Mouse (Mus musculus) MEL (cell line): ENCODE data around the gene Rcbtb1. TPM values are rescaled to one million over a fixed set of nuclear protein-coding genes. Genes with fewer than 3 reads are reported as not detected.
"Not testable (repeated sequence)": the region's sequence is repeated elsewhere in the genome, so short reads cannot be mapped to it uniquely, and the experiment has no call there.

Experiments used
- DNase-seq: peaks from one replicate; pipeline ENCODE4 v3.0.0; 2011; ENCODE audit warnings: low read depth, low spot score
- H3K27ac ChIP-seq: 2 replicates; pipeline ENCODE4 v1.5.1; 2012; ENCODE audit warnings: low read depth, mild to moderate bottlenecking, control low read depth, low read length, moderate library complexity; ENCODE audit not compliant: control insufficient read depth
- H3K27me3 ChIP-seq, 2 experiments: fragments of 150-350 bp in 1 of 2; sonication (generic) in 1 of 2; 2 replicates each; pipeline ENCODE4 v1.6.1; 2012; ENCODE audit warnings: low read length in 2 of 2, mild to moderate bottlenecking in 2 of 2, improper control_type of control experiment in 1 of 2, moderate library complexity in 1 of 2; ENCODE audit not compliant: insufficient read depth in 2 of 2, control insufficient read depth in 1 of 2
- H3K36me3 ChIP-seq, 2 experiments: 2 replicates each; pipeline ENCODE4 v1.6.1; 2012 to 2014; ENCODE audit warnings: low read length in 2 of 2, improper control_type of control experiment in 1 of 2, inconsistent platforms in 1 of 2, mild to moderate bottlenecking in 1 of 2; ENCODE audit not compliant: insufficient read depth in 2 of 2, control insufficient read depth in 1 of 2
- H3K4me1 ChIP-seq, 2 experiments: fragments of 150-350 bp in 1 of 2; sonication (generic) in 1 of 2; 2 replicates each; pipeline ENCODE4 v1.6.1; 2012; ENCODE audit warnings: low read length in 2 of 2, improper control_type of control experiment in 1 of 2, mild to moderate bottlenecking in 1 of 2; ENCODE audit not compliant: insufficient read depth in 2 of 2, control insufficient read depth in 1 of 2
- H3K4me3 ChIP-seq, 2 experiments: fragments of 150-350 bp in 1 of 2; sonication (generic) in 1 of 2; 2 replicates each; pipeline ENCODE4 v1.5.1; 2012; ENCODE audit warnings: low read depth in 2 of 2, low read length in 2 of 2, mild to moderate bottlenecking in 2 of 2, moderate library complexity in 2 of 2, control low read depth in 1 of 2, improper control_type of control experiment in 1 of 2; ENCODE audit not compliant: control insufficient read depth in 1 of 2, insufficient read depth in 1 of 2
- H3K79me2 ChIP-seq: 2 replicates; pipeline ENCODE4 v1.6.1; 2012; ENCODE audit warnings: mild to moderate bottlenecking, low read length, moderate library complexity; ENCODE audit not compliant: control insufficient read depth, poor library complexity, insufficient read depth
- H3K9ac ChIP-seq: 2 replicates; pipeline ENCODE4 v1.6.1; 2012; ENCODE audit warnings: low read depth, mild to moderate bottlenecking, control low read depth, low read length, moderate library complexity; ENCODE audit not compliant: control insufficient read depth, poor library complexity, severe bottlenecking
- H3K9me3 ChIP-seq: fragments of 150-350 bp; sonication (generic); replicated peaks from 2 replicates; pipeline ENCODE4 v1.6.1; 2012; ENCODE audit warnings: mild to moderate bottlenecking, low read length, improper control_type of control experiment, moderate library complexity; ENCODE audit not compliant: insufficient read depth
- CHD1 ChIP-seq: IDR thresholded peaks from 2 replicates; pipeline ENCODE4 v1.6.1; 2012; ENCODE audit warnings: low read depth, mild to moderate bottlenecking, inconsistent platforms, low read length, improper control_type of control experiment
- CHD2 ChIP-seq: IDR thresholded peaks from 2 replicates; pipeline ENCODE4 v1.6.1; 2011; ENCODE audit warnings: low read length, improper control_type of control experiment
- CTCF ChIP-seq, 3 experiments: IDR thresholded peaks in 2 of 3; conservative IDR thresholded peaks in 1 of 3; 2 replicates each; pipeline ENCODE4 v1.5.1; 2011 to 2012; ENCODE audit warnings: low read length in 3 of 3, low read depth in 2 of 3, mild to moderate bottlenecking in 2 of 3, improper control_type of control experiment in 1 of 3, inconsistent platforms in 1 of 3, mixed read lengths in 1 of 3, moderate library complexity in 1 of 3; ENCODE audit not compliant: control insufficient read depth in 1 of 3, insufficient read depth in 1 of 3, poor library complexity in 1 of 3, severe bottlenecking in 1 of 3
- ELF1 ChIP-seq: IDR thresholded peaks from 2 replicates; pipeline ENCODE4 v1.6.1; 2014; ENCODE audit warnings: low read depth, mild to moderate bottlenecking, inconsistent platforms, low read length, improper control_type of control experiment, moderate library complexity
- ETS1 ChIP-seq: IDR thresholded peaks from 2 replicates; pipeline ENCODE4 v1.6.1; 2012; ENCODE audit warnings: low read depth, mild to moderate bottlenecking, inconsistent platforms, low read length, improper control_type of control experiment, moderate library complexity
- HCFC1 ChIP-seq: IDR thresholded peaks from 2 replicates; pipeline ENCODE4 v1.6.1; 2012; ENCODE audit warnings: low read depth, mild to moderate bottlenecking, inconsistent platforms, low read length, improper control_type of control experiment, moderate library complexity
- JUND ChIP-seq: IDR thresholded peaks from 2 replicates; pipeline ENCODE4 v1.6.1; 2011; ENCODE audit warnings: low read depth, mild to moderate bottlenecking, improper control_type of control experiment, low read length
- MAFK ChIP-seq: IDR thresholded peaks from 2 replicates; pipeline ENCODE4 v1.6.1; 2011; ENCODE audit warnings: low read depth, mild to moderate bottlenecking, low read length, improper control_type of control experiment, borderline replicate concordance
- MAX ChIP-seq: IDR thresholded peaks from 2 replicates; pipeline ENCODE4 v1.6.1; 2011; ENCODE audit warnings: low read length, improper control_type of control experiment
- MAZ ChIP-seq: IDR thresholded peaks from 2 replicates; pipeline ENCODE4 v1.6.1; 2012; ENCODE audit warnings: low read depth, mild to moderate bottlenecking, inconsistent platforms, low read length, improper control_type of control experiment
- MEF2A ChIP-seq: IDR thresholded peaks from 2 replicates; pipeline ENCODE4 v1.6.1; 2014; ENCODE audit warnings: low read depth, mild to moderate bottlenecking, inconsistent platforms, low read length, improper control_type of control experiment; ENCODE audit not compliant: poor library complexity, insufficient replicate concordance, severe bottlenecking; ENCODE audit errors: extremely low read depth
- MXI1 ChIP-seq: IDR thresholded peaks from 2 replicates; pipeline ENCODE4 v1.6.1; 2011; ENCODE audit warnings: mild to moderate bottlenecking, low read depth, low read length, improper control_type of control experiment
- MYC ChIP-seq: IDR thresholded peaks from 2 replicates; pipeline ENCODE4 v1.6.1; 2011; ENCODE audit warnings: low read depth, mild to moderate bottlenecking, low read length, improper control_type of control experiment, moderate library complexity
- NRF1 ChIP-seq: IDR thresholded peaks from 2 replicates; pipeline ENCODE4 v1.6.1; 2014; ENCODE audit warnings: low read depth, mild to moderate bottlenecking, inconsistent platforms, low read length, improper control_type of control experiment, moderate library complexity; ENCODE audit not compliant: poor library complexity, insufficient read depth, severe bottlenecking
- RAD21 ChIP-seq: IDR thresholded peaks from 2 replicates; pipeline ENCODE4 v1.6.1; 2011; ENCODE audit warnings: mild to moderate bottlenecking, low read depth, low read length, improper control_type of control experiment
- RCOR1 ChIP-seq: IDR thresholded peaks from 2 replicates; pipeline ENCODE4 v1.6.1; 2012; ENCODE audit warnings: low read depth, mild to moderate bottlenecking, inconsistent platforms, low read length, improper control_type of control experiment
- SIN3A ChIP-seq: IDR thresholded peaks from 2 replicates; pipeline ENCODE4 v1.6.1; 2012; ENCODE audit warnings: low read length, improper control_type of control experiment, inconsistent platforms
- SMC3 ChIP-seq: IDR thresholded peaks from 2 replicates; pipeline ENCODE4 v1.6.1; 2011; ENCODE audit warnings: low read depth, low read length, improper control_type of control experiment
- TAL1 ChIP-seq: IDR thresholded peaks from 2 replicates; pipeline ENCODE4 v1.6.1; 2012; ENCODE audit warnings: mild to moderate bottlenecking, inconsistent platforms, low read length, moderate library complexity, mixed read lengths
- TBP ChIP-seq: IDR thresholded peaks from 2 replicates; pipeline ENCODE4 v1.8.0; 2011; ENCODE audit warnings: low read depth, low read length, improper control_type of control experiment
- TCF12 ChIP-seq: IDR thresholded peaks from 2 replicates; pipeline ENCODE4 v1.6.1; 2014; ENCODE audit warnings: low read depth, mild to moderate bottlenecking, inconsistent platforms, low read length, improper control_type of control experiment, moderate library complexity
- USF1 ChIP-seq: IDR thresholded peaks from 2 replicates; pipeline ENCODE4 v1.6.1; 2014; ENCODE audit warnings: low read depth, mild to moderate bottlenecking, inconsistent platforms, low read length, improper control_type of control experiment, moderate library complexity
- ZNF384 ChIP-seq: IDR thresholded peaks from 2 replicates; pipeline ENCODE4 v1.6.1; 2012; ENCODE audit warnings: low read depth, mild to moderate bottlenecking, inconsistent platforms, low read length, improper control_type of control experiment
- polyA plus RNA-seq, 2 experiments: library from polyadenylated mRNA; stranded (reverse) in 1 of 2; unstranded in 1 of 2; fragments of >175 nt in 1 of 2; fragments of >200 nt in 1 of 2; gene quantifications; 2 replicates each; pipeline versions ENCODE4 v1.2.1 to v1.2.4; 2012; ENCODE audit warnings: low replicate concordance in 2 of 2, low read depth in 1 of 2; ENCODE audit not compliant: insufficient read length in 2 of 2, insufficient read depth in 1 of 2, missing spikeins in 1 of 2
- total RNA-seq: library from RNA; depleted of rRNA; stranded (reverse); fragments of 300-350 nt; gene quantifications from 2 replicates; pipeline ENCODE4 v1.2.3, GENCODE M21; 2012

Gene Rcbtb1
- total and polyA plus RNA-seq, 3 experiments = 4.4 to 6.7 TPM; not detected in 1

DNA sequence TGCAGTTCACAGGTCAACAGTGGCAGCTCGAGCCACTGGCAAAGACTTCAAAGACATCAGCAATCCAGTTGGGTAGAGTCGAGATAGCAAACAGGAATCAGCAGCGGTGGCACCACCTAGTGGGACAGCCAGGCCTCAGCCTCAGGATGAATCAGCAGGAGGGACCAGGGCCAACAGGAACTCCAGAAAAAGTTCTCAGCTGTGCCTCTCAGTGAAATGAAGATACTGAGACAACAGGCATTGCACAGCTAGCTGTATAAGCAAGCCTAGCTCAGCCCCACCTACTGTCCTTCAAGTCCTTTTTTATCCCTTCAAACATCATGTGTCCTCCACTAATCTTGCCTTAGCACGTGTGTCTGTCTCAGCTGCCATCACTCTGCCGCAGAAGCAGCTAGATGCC, 31.0 kb downstream of the Rcbtb1 start:
- Histone ChIP-seq H3K9me3 (no peaks in the 10 kb centered on the region), H3K79me2 (no peaks in the 10 kb centered on the region), H3K27me3 (no peaks in the 10 kb centered on the region), H3K27ac (no peak overlapping the region), H3K36me3 (no peaks in the 10 kb centered on the region), H3K4me1 (no peaks in the 10 kb centered on the region), H3K4me3 (no peak overlapping the region), H3K9ac (no peak overlapping the region)
- peak; percentile 60 for DNase-seq
- TF ChIP-seq RCOR1 = no peak
- peak; percentile 31 for TF ChIP-seq RAD21
- no peak for TF ChIP-seq ZNF384
- TF ChIP-seq USF1 = no peak
- TF ChIP-seq MAZ = no peak
- no peak for TF ChIP-seq MXI1
- TF ChIP-seq NRF1 = no peak
- TF ChIP-seq CHD1 = no peak
- no peak for TF ChIP-seq TCF12
- TF ChIP-seq ELF1 = no peak
- TF ChIP-seq JUND = no peak
- TF ChIP-seq CHD2 = no peak
- TF ChIP-seq TBP = no peak
- TF ChIP-seq CTCF (IDR thresholded peaks at IDR 0.05 in 2 of 3, conservative IDR thresholded peaks at IDR 0.05 in 1 of 3; ENCODE audit: control insufficient read depth in 1 of 3, insufficient read depth in 1 of 3, low read depth in 2 of 3, low read length in 3 of 3, poor library complexity in 1 of 3, severe bottlenecking in 1 of 3) = peak in 2 of 3 experiments; percentile 49 to 56; a peak in 4 of 6 replicates
- no peak for TF ChIP-seq MAX
- no peak for TF ChIP-seq MAFK
- TF ChIP-seq ETS1 = peak; percentile 11; the same call in 1 of the 2 replicates
- no peak for TF ChIP-seq SIN3A
- TF ChIP-seq SMC3 = peak; percentile 40
- no peak for TF ChIP-seq MYC
- TF ChIP-seq HCFC1 = no peak
- no peak for TF ChIP-seq TAL1
- no peak for TF ChIP-seq MEF2A

DNA sequence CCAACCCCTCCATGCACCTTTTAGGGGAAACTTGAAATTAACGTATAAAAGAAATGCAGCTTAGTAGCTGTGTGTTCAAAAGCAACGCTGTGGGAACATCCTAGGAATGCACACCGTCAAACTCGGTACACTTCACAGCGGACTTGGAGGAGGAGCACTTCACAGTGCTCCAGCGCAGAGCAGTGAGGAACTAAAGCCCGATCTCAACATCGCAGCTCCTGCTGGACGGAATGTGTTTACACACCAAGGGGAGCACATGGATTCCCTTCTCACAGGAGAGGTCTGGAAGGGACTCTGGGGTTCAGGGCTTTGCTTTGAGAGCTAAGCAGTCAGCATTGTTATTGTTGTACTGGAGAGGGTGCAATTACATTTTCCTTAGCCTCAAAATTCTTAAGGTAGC, 32.6 kb downstream of the Rcbtb1 start:
- Histone ChIP-seq H3K9me3 (no peaks in the 10 kb centered on the region), H3K27me3 (no peaks in the 10 kb centered on the region), H3K4me3 (no peak overlapping the region), H3K79me2 (no peaks in the 10 kb centered on the region), H3K4me1 (no peaks in the 10 kb centered on the region), H3K9ac (no peak overlapping the region), H3K27ac (no peak overlapping the region), H3K36me3 (no peaks in the 10 kb centered on the region)
- TF ChIP-seq CTCF (IDR thresholded peaks at IDR 0.05 in 2 of 3, conservative IDR thresholded peaks at IDR 0.05 in 1 of 3; ENCODE audit: control insufficient read depth in 1 of 3, insufficient read depth in 1 of 3, low read depth in 2 of 3, low read length in 3 of 3, poor library complexity in 1 of 3, severe bottlenecking in 1 of 3) = no peak
- no peak for DNase-seq

DNA sequence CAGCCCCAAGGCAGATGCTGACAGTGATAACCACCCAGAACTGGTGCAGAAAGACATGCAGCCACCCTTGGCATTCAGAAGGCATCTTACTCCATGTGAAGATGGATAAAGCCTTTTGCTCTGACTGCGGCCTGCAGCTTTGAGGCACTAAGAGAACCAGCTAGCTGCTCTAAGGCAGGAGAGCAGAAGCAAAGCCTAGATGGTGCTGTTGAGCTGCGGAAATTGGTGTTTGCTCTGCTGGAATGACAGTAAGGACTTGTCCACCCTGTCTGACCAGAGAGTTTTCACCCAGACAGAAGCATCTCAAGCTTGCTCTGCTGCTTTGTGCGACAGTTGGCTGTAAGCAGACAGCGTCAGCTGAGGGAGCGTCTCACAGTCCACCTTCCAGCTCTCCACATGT, 49.3 kb downstream of the Rcbtb1 start:
- DNase-seq, H3K4me1 ChIP-seq, H3K27me3 ChIP-seq, H3K9me3 ChIP-seq, H3K4me3 ChIP-seq, H3K36me3 ChIP-seq, H3K27ac ChIP-seq, H3K79me2 ChIP-seq, H3K9ac ChIP-seq: not testable (repeated sequence)

DNA sequence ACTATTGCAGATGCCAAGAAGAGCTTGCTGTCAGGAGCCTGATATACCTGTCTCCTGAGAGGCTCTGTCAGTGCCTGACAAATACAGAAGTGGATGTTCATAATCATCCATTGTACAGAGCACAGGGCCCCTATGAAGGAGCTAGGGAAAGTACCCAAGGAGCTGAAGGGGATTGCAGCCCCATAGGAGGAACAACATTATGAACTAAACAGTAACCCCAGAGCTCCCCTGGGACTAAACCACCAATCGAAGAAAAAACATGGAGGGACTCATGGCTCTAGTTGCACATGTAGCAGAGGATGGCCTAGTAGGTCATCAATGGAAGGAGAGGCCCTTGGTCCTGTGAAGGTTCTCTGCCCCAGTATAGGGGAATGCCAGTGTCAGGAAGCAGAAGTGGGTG, 54.9 kb downstream of the Rcbtb1 start:
- not testable (repeated sequence) for H3K27ac ChIP-seq, H3K4me1 ChIP-seq, DNase-seq

More for the DNA sequence above, 54.9 kb downstream of the Rcbtb1 start:
- H3K79me2 ChIP-seq, H3K36me3 ChIP-seq, H3K4me3 ChIP-seq, H3K9me3 ChIP-seq, H3K9ac ChIP-seq, H3K27me3 ChIP-seq: not testable (repeated sequence)
